Mouse (Mus musculus): ENCODE results near the gene N4bp2. TPM values are rescaled to one million over a fixed set of nuclear protein-coding genes. Genes with fewer than 3 reads are reported as not detected.

Gene N4bp2
- polyA plus RNA-seq, 1 experiment from 2014 or later, result 34.5 TPM

GRCm38 (mm10) chr5:65748880-65749279, 14.4 kb upstream of the N4bp2 start:
- H3K27me3 ChIP-seq, result no peaks in the 10 kb centered on the region
- no peak overlapping the region for H3K4me2 ChIP-seq (replicated peaks)
- no peaks in the 10 kb centered on the region for H3K9me3 ChIP-seq
- no peak overlapping the region for H3K27ac ChIP-seq (replicated peaks)
- peaks cover 3% of the 10 kb centered on the region; the same call in 1 of the 2 replicates for H3K4me1 ChIP-seq
- ATAC-seq (ENCODE audit: low FRiP score, low read depth), result no peak
- H3K36me3 ChIP-seq, result no peaks in the 10 kb centered on the region
- no peak overlapping the region for H3K4me3 ChIP-seq
- no peak overlapping the region for H3K9ac ChIP-seq (replicated peaks)

GRCm38 (mm10) chr5:65752021-65752420, 11.3 kb upstream of the N4bp2 start:
- Histone ChIP-seq H3K9ac (replicated peaks) (no peak overlapping the region), H3K4me1 (peaks cover 3% of the 10 kb centered on the region; the same call in 1 of the 2 replicates), H3K36me3 (no peaks in the 10 kb centered on the region), H3K4me2 (replicated peaks) (no peak overlapping the region), H3K9me3 (no peaks in the 10 kb centered on the region), H3K4me3 (no peak overlapping the region), H3K27ac (replicated peaks) (no peak overlapping the region), H3K27me3 (no peaks in the 10 kb centered on the region)
- no peak for ATAC-seq (ENCODE audit: low FRiP score, low read depth)
- WGBS, result 60% methylated on average over 4 of the region's 4 CpGs

GRCm38 (mm10) chr5:65755859-65756258, 7.5 kb upstream of the N4bp2 start:
- WGBS, result 94% methylated on average over 5 of the region's 5 CpGs
- H3K9me3 ChIP-seq, result no peaks in the 10 kb centered on the region
- no peak overlapping the region for H3K9ac ChIP-seq (replicated peaks)
- H3K27me3 ChIP-seq, result no peaks in the 10 kb centered on the region
- no peaks in the 10 kb centered on the region for H3K36me3 ChIP-seq
- no peak overlapping the region for H3K27ac ChIP-seq (replicated peaks)
- ATAC-seq (ENCODE audit: low FRiP score, low read depth), result no peak
- H3K4me3 ChIP-seq, result no peak overlapping the region
- H3K4me2 ChIP-seq (replicated peaks), result no peak overlapping the region
- no peaks in the 10 kb centered on the region for H3K4me1 ChIP-seq

DNA sequence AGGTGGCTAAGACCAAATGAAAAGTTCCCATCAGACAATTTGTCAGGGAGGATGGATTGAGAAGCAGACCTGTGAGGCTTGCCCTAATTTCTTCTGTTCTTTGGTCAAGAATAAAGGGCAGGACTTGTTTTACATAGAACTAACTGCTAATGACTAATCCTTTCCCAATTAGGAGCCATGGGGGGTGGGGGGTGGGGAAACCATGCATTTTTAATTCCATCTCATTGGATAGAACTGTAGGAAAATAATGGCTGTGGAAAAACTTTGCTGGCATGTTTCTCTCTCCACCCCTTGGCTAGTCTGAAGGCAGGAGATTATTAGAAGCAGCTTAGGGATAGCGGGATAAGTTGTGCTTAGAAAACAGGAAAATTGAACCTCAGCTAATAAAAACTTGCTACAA, 6.2 kb upstream of the N4bp2 start:
- Histone ChIP-seq H3K9me3 (no peaks in the 10 kb centered on the region), H3K36me3 (no peaks in the 10 kb centered on the region), H3K4me2 (replicated peaks) (no peak overlapping the region), H3K4me1 (peaks cover 3% of the 10 kb centered on the region), H3K27me3 (no peaks in the 10 kb centered on the region), H3K4me3 (no peak overlapping the region), H3K9ac (replicated peaks) (no peak overlapping the region), H3K27ac (replicated peaks) (no peak overlapping the region)
- ATAC-seq (ENCODE audit: low FRiP score, low read depth), result no peak
- WGBS, result 76% methylated on average over 1 of the region's 1 CpGs

- Histone ChIP-seq H3K4me2 (replicated peaks) (no peak overlapping the region), H3K4me3 (no peak overlapping the region), H3K36me3 (no peaks in the 10 kb centered on the region), H3K4me1 (peaks cover 3% of the 10 kb centered on the region), H3K9me3 (no peaks in the 10 kb centered on the region), H3K9ac (replicated peaks) (no peak overlapping the region), H3K27me3 (no peaks in the 10 kb centered on the region), H3K27ac (replicated peaks) (no peak overlapping the region)
- no peak for ATAC-seq (ENCODE audit: low FRiP score, low read depth)
- WGBS, result 92% methylated on average over 4 of the region's 4 CpGs
These were observed 3.3 kb upstream of the N4bp2 start for GRCm38 (mm10) chr5:65760041-65760440.

DNA sequence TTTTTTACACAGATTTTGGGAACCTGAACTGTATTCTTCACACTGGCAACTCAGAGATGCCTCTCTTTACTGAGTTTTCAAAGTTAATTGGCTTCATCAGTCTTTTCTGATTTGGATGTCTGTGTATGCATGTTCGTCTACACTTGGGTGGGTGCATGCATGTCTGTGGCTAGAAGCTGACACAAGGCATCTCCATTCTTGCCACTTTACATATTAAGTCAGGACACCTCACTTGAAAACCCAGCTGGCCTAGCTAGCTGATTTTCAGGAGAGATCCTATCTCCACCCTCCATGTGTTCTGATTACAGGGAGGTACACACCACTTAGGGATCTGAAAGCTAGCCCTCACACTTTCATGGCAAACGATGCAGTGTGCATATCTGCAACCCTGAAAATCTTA, 2.7 kb upstream of the N4bp2 start:
- Histone ChIP-seq H3K4me1 (peaks cover 6% of the 10 kb centered on the region), H3K9ac (replicated peaks) (no peak overlapping the region), H3K9me3 (no peaks in the 10 kb centered on the region), H3K27ac (replicated peaks) (no peak overlapping the region), H3K36me3 (no peaks in the 10 kb centered on the region), H3K4me2 (replicated peaks) (no peak overlapping the region), H3K4me3 (no peak overlapping the region), H3K27me3 (no peaks in the 10 kb centered on the region)
- WGBS, result 92% methylated on average over 2 of the region's 2 CpGs
- ATAC-seq (ENCODE audit: low FRiP score, low read depth), result no peak

GRCm38 (mm10) chr5:65761020-65761419, 2.3 kb upstream of the N4bp2 start:
- no peak for ATAC-seq (ENCODE audit: low FRiP score, low read depth)
- H3K27ac ChIP-seq (replicated peaks), result no peak overlapping the region
- 84% methylated on average over 5 of the region's 5 CpGs for WGBS
- no peak overlapping the region for H3K4me2 ChIP-seq (replicated peaks)
- H3K4me1 ChIP-seq, result peaks cover 7% of the 10 kb centered on the region
- no peaks in the 10 kb centered on the region for H3K9me3 ChIP-seq
- H3K9ac ChIP-seq (replicated peaks), result no peak overlapping the region
- H3K36me3 ChIP-seq, result no peaks in the 10 kb centered on the region
- no peak overlapping the region for H3K4me3 ChIP-seq
- no peaks in the 10 kb centered on the region for H3K27me3 ChIP-seq

DNA sequence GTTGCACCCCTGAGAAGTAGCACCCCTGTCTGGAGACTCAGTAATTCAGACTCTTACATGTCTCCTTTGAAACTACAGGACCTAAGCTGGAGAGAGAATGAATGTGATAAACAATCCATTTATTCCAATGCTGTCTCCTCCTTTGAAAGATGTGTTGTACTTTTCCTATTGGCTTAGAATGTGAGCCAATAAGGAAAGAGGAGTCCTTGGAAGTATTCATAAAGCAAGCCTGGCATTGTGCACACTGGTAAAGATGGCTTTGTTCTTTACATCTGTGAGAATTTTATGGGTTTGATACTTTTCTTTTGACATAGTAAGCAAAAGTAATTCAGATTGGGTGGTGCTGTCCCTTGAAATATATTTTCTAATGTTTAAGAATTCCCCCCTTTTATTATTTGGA, 1.4 kb upstream of the N4bp2 start:
- Histone ChIP-seq H3K4me3 (0 out of 2 replicates have a peak overlapping the region, but pooled peaks have one; percentile 6), H3K4me2 (replicated peaks) (peak overlapping the region; percentile 12), H3K9ac (replicated peaks) (no peak overlapping the region), H3K4me1 (peaks cover 7% of the 10 kb centered on the region), H3K36me3 (no peaks in the 10 kb centered on the region), H3K27ac (replicated peaks) (0 out of 2 replicates have a peak overlapping the region, but pooled peaks have one; percentile 49), H3K9me3 (no peaks in the 10 kb centered on the region), H3K27me3 (no peaks in the 10 kb centered on the region)
- 0 out of 2 replicates have a peak, but pooled peaks have one; percentile 21 for ATAC-seq (ENCODE audit: low FRiP score, low read depth)

GRCm38 (mm10) chr5:65762686-65763085, 635 bp upstream of the N4bp2 start:
- Histone ChIP-seq H3K4me1 (peaks cover 7% of the 10 kb centered on the region), H3K27me3 (no peaks in the 10 kb centered on the region), H3K9ac (replicated peaks) (peak overlapping the region; percentile 98), H3K9me3 (no peaks in the 10 kb centered on the region), H3K36me3 (no peaks in the 10 kb centered on the region), H3K4me3 (peak overlapping the region; percentile 72), H3K27ac (replicated peaks) (peak overlapping the region; percentile 100), H3K4me2 (replicated peaks) (peak overlapping the region; percentile 84)
- no peak for ATAC-seq (ENCODE audit: low FRiP score, low read depth)
- 0% methylated on average over 3 of the region's 3 CpGs for WGBS

- Histone ChIP-seq H3K4me1 (peaks cover 7% of the 10 kb centered on the region), H3K27me3 (no peaks in the 10 kb centered on the region), H3K27ac (replicated peaks) (peak overlapping the region; percentile 100), H3K36me3 (no peaks in the 10 kb centered on the region), H3K9me3 (no peaks in the 10 kb centered on the region), H3K9ac (replicated peaks) (peak overlapping the region; percentile 98), H3K4me2 (replicated peaks) (peak overlapping the region; percentile 84), H3K4me3 (peak overlapping the region; percentile 72)
- peak; percentile 88 for ATAC-seq (ENCODE audit: low FRiP score, low read depth)
- WGBS, result under 1% methylated on average over 97 of the region's 121 CpGs
These were observed 830 bp downstream of the N4bp2 start for GRCm38 (mm10) chr5:65763916-65764785.

GRCm38 (mm10) chr5:65764786-65765634, 1.7 kb downstream of the N4bp2 start:
- 6% methylated on average over 36 of the region's 36 CpGs for WGBS
- Histone ChIP-seq H3K9me3 (no peaks in the 10 kb centered on the region), H3K9ac (replicated peaks) (peak overlapping the region; percentile 98), H3K4me1 (peaks cover 7% of the 10 kb centered on the region), H3K27ac (replicated peaks) (peak overlapping the region; percentile 100), H3K36me3 (no peaks in the 10 kb centered on the region), H3K27me3 (no peaks in the 10 kb centered on the region), H3K4me2 (replicated peaks) (peak overlapping the region; percentile 84), H3K4me3 (peak overlapping the region; percentile 72)
- ATAC-seq (ENCODE audit: low FRiP score, low read depth), result peak; percentile 84

DNA sequence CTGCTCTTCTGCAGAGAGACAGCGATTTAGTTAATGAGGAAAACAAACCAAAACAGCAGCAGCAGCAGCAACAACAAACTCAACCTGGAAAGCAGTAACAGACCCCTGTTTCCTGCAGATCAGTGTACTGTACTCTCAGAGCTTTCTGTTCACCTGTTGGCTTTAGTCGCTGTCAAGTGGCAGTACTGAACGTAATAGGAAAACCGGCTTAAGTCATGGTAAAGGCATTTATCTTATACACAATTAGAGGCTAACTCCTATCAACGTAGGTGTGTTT, 2.3 kb downstream of the N4bp2 start:
- ATAC-seq (ENCODE audit: low FRiP score, low read depth), result no peak
- 68% methylated on average over 5 of the region's 5 CpGs for WGBS
- H3K4me2 ChIP-seq (replicated peaks), result peak overlapping the region; percentile 84
- no peaks in the 10 kb centered on the region for H3K36me3 ChIP-seq
- peak overlapping the region; percentile 100; the same call in 1 of the 2 replicates for H3K27ac ChIP-seq (replicated peaks)
- H3K27me3 ChIP-seq, result no peaks in the 10 kb centered on the region
- H3K4me1 ChIP-seq, result peaks cover 7% of the 10 kb centered on the region
- H3K9me3 ChIP-seq, result no peaks in the 10 kb centered on the region
- H3K4me3 ChIP-seq, result peak overlapping the region; percentile 72
- peak overlapping the region; percentile 98 for H3K9ac ChIP-seq (replicated peaks)

All from midbrain, embryonic 12.5 days (tissue).